In the genomic region with DNA sequence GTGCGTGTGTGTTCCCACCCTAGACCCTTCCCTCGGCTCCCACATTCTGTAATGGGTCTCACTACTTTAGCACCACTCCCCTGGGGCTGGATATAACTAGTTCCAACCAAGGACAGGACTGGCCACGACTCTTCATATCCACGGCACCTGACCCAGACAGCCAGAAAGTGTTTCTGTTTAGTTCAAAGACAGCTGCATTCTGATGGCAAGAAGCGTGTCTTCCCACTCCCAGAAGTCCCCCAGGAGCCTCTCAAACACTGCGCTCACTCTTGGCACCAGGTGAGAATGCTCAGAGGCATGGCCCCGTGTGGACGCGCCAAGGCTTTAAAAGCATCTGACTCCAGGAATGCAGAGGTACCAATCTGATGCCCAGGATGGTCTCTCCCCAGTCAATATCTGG, we compare ENCODE assay signal across 27 mouse cellular contexts. TPM values are rescaled to one million over a fixed set of nuclear protein-coding genes. Genes with fewer than 3 reads are reported as not detected.
A peak's percentile ranks its signal among the peaks of the same experiment; 100 is the strongest.
DNase-seq lines count a peak whose midpoint lies in the region; ATAC-seq and TF ChIP-seq lines count a peak whose summit lies in the region.
"Had no signal": no experiment of that assay in that cellular context is flagged by ENCODE, and none has a peak within 500 bp of the region (broad histone marks: within the 10 kb centered on the region; RNA-seq: fewer than 3 reads in every experiment).

No protein-coding gene starts in this region.

- no peak for ATAC-seq in lung, embryonic 16.5 days (ENCODE audit: low read depth)
- ATAC-seq in liver, embryonic 16.5 days (ENCODE audit: low read depth), result no peak
- ATAC-seq: forebrain, embryonic 15.5 days; inflammation-experienced regulatory T-cells, adult 6 months had no signal

- no peaks in the 10 kb centered on the region for H3K27me3 ChIP-seq in lung, embryonic 16.5 days (ENCODE audit: control insufficient read depth, insufficient read depth, low read depth, low read length)
- H3K27me3 ChIP-seq in liver, embryonic 16.5 days (ENCODE audit: control insufficient read depth, insufficient read depth, low read depth, low read length), result no peaks in the 10 kb centered on the region
- H3K27me3 ChIP-seq: embryonic facial prominence, embryonic 13.5 days; forebrain, embryonic 15.5 days; heart, embryonic 13.5 days; hindbrain, embryonic 15.5 days; stomach, embryonic 15.5 days had no signal

- 74% methylated on average over 9 of the region's 9 CpGs for WGBS in lung, embryonic 16.5 days
- 81% methylated on average over 9 of the region's 9 CpGs for WGBS in lung, adult 2 months
- WGBS in liver, embryonic 16.5 days (ENCODE audit: insufficient replicate concordance), result 63% methylated on average over 9 of the region's 9 CpGs

- H3K4me3 ChIP-seq in lung, embryonic 16.5 days (ENCODE audit: low read length), result no peak overlapping the region
- H3K4me3 ChIP-seq in lung, adult 2 months (replicated peaks; ENCODE audit: extremely low read depth, low read depth, low read length), result no peak overlapping the region
- H3K4me3 ChIP-seq in liver, embryonic 16.5 days (ENCODE audit: low read depth, low read length), result no peak overlapping the region
- H3K4me3 ChIP-seq: embryonic facial prominence, embryonic 13.5 days; forebrain, embryonic 10.5 days; forebrain, embryonic 15.5 days; heart, embryonic 13.5 days; hindbrain, embryonic 10.5 days; hindbrain, embryonic 15.5 days; megakaryocyte, embryonic 14.5 days; stomach, embryonic 15.5 days had no signal

- peaks cover 25% of the 10 kb centered on the region for H3K4me1 ChIP-seq in lung, embryonic 16.5 days (replicated peaks; ENCODE audit: control insufficient read depth, insufficient read depth, low read length)
- H3K4me1 ChIP-seq in lung, adult 2 months (ENCODE audit: control insufficient read depth, insufficient read depth, low read length), result peaks cover 19% of the 10 kb centered on the region
- H3K4me1 ChIP-seq in liver, embryonic 16.5 days (ENCODE audit: control insufficient read depth, low read depth, low read length), result peaks cover 7% of the 10 kb centered on the region
- H3K4me1 ChIP-seq: forebrain, embryonic 15.5 days; hindbrain, embryonic 15.5 days; stomach, embryonic 15.5 days had no signal

- H3K36me3 ChIP-seq in lung, embryonic 16.5 days (ENCODE audit: control insufficient read depth, insufficient read depth, low read length), result no peaks in the 10 kb centered on the region
- no peaks in the 10 kb centered on the region for H3K36me3 ChIP-seq in liver, embryonic 16.5 days (ENCODE audit: control insufficient read depth, insufficient read depth)
- H3K36me3 ChIP-seq: embryonic facial prominence, embryonic 13.5 days; forebrain, embryonic 10.5 days; forebrain, embryonic 15.5 days; G1E; heart, embryonic 13.5 days; hindbrain, embryonic 10.5 days; hindbrain, embryonic 15.5 days; stomach, embryonic 15.5 days had no signal

- no peaks in the 10 kb centered on the region for H3K9me3 ChIP-seq in lung, embryonic 16.5 days (ENCODE audit: control insufficient read depth, low read length)
- no peaks in the 10 kb centered on the region for H3K9me3 ChIP-seq in liver, embryonic 16.5 days (replicated peaks; ENCODE audit: control insufficient read depth, low read length)
- H3K9me3 ChIP-seq: embryonic facial prominence, embryonic 13.5 days; forebrain, embryonic 10.5 days; forebrain, embryonic 15.5 days; G1E; heart, embryonic 13.5 days; hindbrain, embryonic 10.5 days; hindbrain, embryonic 15.5 days; stomach, embryonic 15.5 days had no signal

- H3K27ac ChIP-seq in lung, embryonic 16.5 days (ENCODE audit: low read length), result peak overlapping the region; percentile 59
- H3K27ac ChIP-seq in liver, embryonic 16.5 days (ENCODE audit: low read length), result peak overlapping the region; percentile 77
- H3K27ac ChIP-seq: embryonic facial prominence, embryonic 13.5 days; forebrain, embryonic 10.5 days; forebrain, embryonic 15.5 days; heart, embryonic 13.5 days; hindbrain, embryonic 10.5 days; hindbrain, embryonic 15.5 days; stomach, embryonic 15.5 days had no signal

- no peak for TF ChIP-seq CTCF in lung, adult 2 months (IDR thresholded peaks at IDR 0.05; ENCODE audit: insufficient read depth, low read length)

- no peak overlapping the region for H3K9ac ChIP-seq in lung, embryonic 16.5 days (ENCODE audit: low read length)
- H3K9ac ChIP-seq in liver, embryonic 16.5 days (ENCODE audit: low read depth, low read length), result no peak overlapping the region
- H3K9ac ChIP-seq: embryonic facial prominence, embryonic 13.5 days; forebrain, embryonic 15.5 days; heart, embryonic 13.5 days; hindbrain, embryonic 15.5 days; stomach, embryonic 15.5 days had no signal

- DNase-seq in heart, adult 11 months, result peak; percentile 84
- no peak for DNase-seq in heart, postnatal 4 days
- DNase-seq in lung, adult 2 months, result no peak
- DNase-seq in B cell, adult 2 months, result no peak
- no peak for DNase-seq in adrenal gland, postnatal 25 days
- DNase-seq: adrenal gland, adult 8-10 months; cerebellum, adult 18-20 months; gastrocnemius, postnatal 25 days; kidney, adult 9 months; kidney, postnatal 10 days; midbrain, embryonic 14.5 days; right cerebral cortex, postnatal 14 days; thymus, postnatal 14 days had no signal

- H3K4me2 ChIP-seq in lung, embryonic 16.5 days (ENCODE audit: low read depth, low read length), result no peak overlapping the region
- no peak overlapping the region for H3K4me2 ChIP-seq in liver, embryonic 16.5 days (ENCODE audit: low read depth, low read length)
- H3K4me2 ChIP-seq: embryonic facial prominence, embryonic 13.5 days; forebrain, embryonic 15.5 days; heart, embryonic 13.5 days; hindbrain, embryonic 15.5 days; stomach, embryonic 15.5 days had no signal

- no peak for TF ChIP-seq POLR2A in lung, adult 2 months (IDR thresholded peaks at IDR 0.05; ENCODE audit: borderline replicate concordance, extremely low read depth, low read depth, low read length)

RNA-seq across cellular contexts. Expression of a gene that starts 16.3 kb away (rescaled TPM):
- 10 to 100 TPM; 10.6 to 12.2 TPM for total RNA-seq in heart, postnatal 4 days (2021)
- 4.5 and 4.8 TPM in 2 replicates for polyA plus RNA-seq in lung, embryonic 16.5 days (2015; fragmentation: Nextera tagmentation; extraction: Ambion mirVana)
- 25.0 and 25.2 TPM in 2 replicates for polyA plus RNA-seq in lung, adult 2 months (2012; rRNA removed)
- 2.2 and 3.2 TPM in 2 replicates for polyA plus RNA-seq in liver, embryonic 16.5 days (2015; fragmentation: Nextera tagmentation; extraction: Ambion mirVana)
- total RNA-seq in adrenal gland, postnatal 25 days (2021), result 1.2 and 2.3 TPM in 2 replicates
- polyA plus RNA-seq: G1E; inflammation-experienced regulatory T-cells, adult 6 months; neural tube, embryonic 14.5 days had no signal

RNA-seq across cellular contexts. Expression of a gene that starts 54.5 kb away (rescaled TPM):
- total RNA-seq in heart, postnatal 4 days (2021), result 1 to 10 TPM; 2.5 to 2.6 TPM
- polyA plus RNA-seq in lung, embryonic 16.5 days (2015; fragmentation: Nextera tagmentation; extraction: Ambion mirVana), result 9.1 and 10.1 TPM in 2 replicates
- polyA plus RNA-seq in lung, adult 2 months (2012; rRNA removed), result 59.1 and 61.6 TPM in 2 replicates
- polyA plus RNA-seq in liver, embryonic 16.5 days (2015; fragmentation: Nextera tagmentation; extraction: Ambion mirVana), result 4.9 and 6.3 TPM in 2 replicates
- total RNA-seq in adrenal gland, postnatal 25 days (2021), result 5.8 and 9.5 TPM in 2 replicates
- total RNA-seq: common myeloid progenitor, adult 5-6 weeks had no signal
